Mouse (Mus musculus): ENCODE results near the gene Gm20379. TPM values are rescaled to one million over a fixed set of nuclear protein-coding genes. Genes with fewer than 3 reads are reported as not detected.
A peak's percentile ranks its signal among the peaks of the same experiment; 100 is the strongest.

The Gm20379 gene
- polyA plus RNA-seq (2014; fragmentation: Nextera tagmentation; extraction: Ambion mirVana), result 0.61 and 1.1 TPM in 2 replicates

- no peak within 1 kb of the TSS for H3K4me2 ChIP-seq (ENCODE audit: low read length)
- 96% methylated on average over 11 of the region's 11 CpGs for WGBS
- ATAC-seq (ENCODE audit: insufficient number of reproducible peaks, insufficient read depth, low FRiP score, low read depth), result no peak
- H3K9me3 ChIP-seq (ENCODE audit: control insufficient read depth, low read length), result no peaks in the 10 kb centered on the region
- H3K27ac ChIP-seq (replicated peaks in 1 of 2; ENCODE audit: control insufficient read depth in 1 of 2, insufficient read depth in 1 of 2, low read depth in 2 of 2, low read length in 2 of 2), result no peak within 1 kb of the TSS
- H3K4me1 ChIP-seq (ENCODE audit: control insufficient read depth in 2 of 2, insufficient read depth in 2 of 2, low read length in 2 of 2), result peaks cover under 1% of the 10 kb centered on the region in 2 experiments; a peak in 2 of 4 replicates
- H3K36me3 ChIP-seq (ENCODE audit: control insufficient read depth, insufficient read depth, low read length), result peaks cover 20% of the 10 kb centered on the region
- H3K4me3 ChIP-seq (ENCODE audit: control insufficient read depth in 1 of 2, insufficient read depth in 1 of 2, low read depth in 1 of 2, low read length in 2 of 2), result no peak within 1 kb of the TSS
- H3K27me3 ChIP-seq (ENCODE audit: control insufficient read depth, insufficient read depth, low read length), result no peaks in the 10 kb centered on the region
- H3K9ac ChIP-seq (ENCODE audit: low read length), result no peak within 1 kb of the TSS
Observed at GRCm38 (mm10) chr13:92305680-92306079, at the start of gene Gm20379. Gm20379 (plus strand) TSS chr13:92305980.

GRCm38 (mm10) chr13:92261329-92261728 is 44.5 kb upstream of the Gm20379 start:
- Histone ChIP-seq H3K27me3 (ENCODE audit: control insufficient read depth, insufficient read depth, low read length) (no peaks in the 10 kb centered on the region), H3K9ac (ENCODE audit: low read length) (no peak overlapping the region), H3K4me1 (ENCODE audit: control insufficient read depth in 2 of 2, insufficient read depth in 2 of 2, low read length in 2 of 2) (no peaks in the 10 kb centered on the region), H3K9me3 (ENCODE audit: control insufficient read depth, low read length) (no peaks in the 10 kb centered on the region), H3K36me3 (ENCODE audit: control insufficient read depth, insufficient read depth, low read length) (0 out of 2 replicates have a peak, but pooled peaks cover 4% of the 10 kb centered on the region), H3K27ac (replicated peaks in 1 of 2; ENCODE audit: control insufficient read depth in 1 of 2, insufficient read depth in 1 of 2, low read depth in 2 of 2, low read length in 2 of 2) (no peak overlapping the region), H3K4me2 (ENCODE audit: low read length) (no peak overlapping the region), H3K4me3 (ENCODE audit: control insufficient read depth in 1 of 2, insufficient read depth in 1 of 2, low read depth in 1 of 2, low read length in 2 of 2) (no peak overlapping the region)
- 56% methylated on average over 5 of the region's 5 CpGs for WGBS
- ATAC-seq (ENCODE audit: insufficient number of reproducible peaks, insufficient read depth, low FRiP score, low read depth), result no peak

GRCm38 (mm10) chr13:92263566-92263965 is 42.2 kb upstream of the Gm20379 start:
- WGBS, result 72% methylated on average over 6 of the region's 6 CpGs
- Histone ChIP-seq H3K9ac (ENCODE audit: low read length) (no peak overlapping the region), H3K27ac (replicated peaks in 1 of 2; ENCODE audit: control insufficient read depth in 1 of 2, insufficient read depth in 1 of 2, low read depth in 2 of 2, low read length in 2 of 2) (no peak overlapping the region), H3K4me2 (ENCODE audit: low read length) (no peak overlapping the region), H3K4me1 (ENCODE audit: control insufficient read depth in 2 of 2, insufficient read depth in 2 of 2, low read length in 2 of 2) (no peaks in the 10 kb centered on the region), H3K9me3 (ENCODE audit: control insufficient read depth, low read length) (no peaks in the 10 kb centered on the region), H3K4me3 (ENCODE audit: control insufficient read depth in 1 of 2, insufficient read depth in 1 of 2, low read depth in 1 of 2, low read length in 2 of 2) (no peak overlapping the region), H3K36me3 (ENCODE audit: control insufficient read depth, insufficient read depth, low read length) (peaks cover 4% of the 10 kb centered on the region; the same call in 1 of the 2 replicates), H3K27me3 (ENCODE audit: control insufficient read depth, insufficient read depth, low read length) (no peaks in the 10 kb centered on the region)
- ATAC-seq (ENCODE audit: insufficient number of reproducible peaks, insufficient read depth, low FRiP score, low read depth), result no peak

DNA sequence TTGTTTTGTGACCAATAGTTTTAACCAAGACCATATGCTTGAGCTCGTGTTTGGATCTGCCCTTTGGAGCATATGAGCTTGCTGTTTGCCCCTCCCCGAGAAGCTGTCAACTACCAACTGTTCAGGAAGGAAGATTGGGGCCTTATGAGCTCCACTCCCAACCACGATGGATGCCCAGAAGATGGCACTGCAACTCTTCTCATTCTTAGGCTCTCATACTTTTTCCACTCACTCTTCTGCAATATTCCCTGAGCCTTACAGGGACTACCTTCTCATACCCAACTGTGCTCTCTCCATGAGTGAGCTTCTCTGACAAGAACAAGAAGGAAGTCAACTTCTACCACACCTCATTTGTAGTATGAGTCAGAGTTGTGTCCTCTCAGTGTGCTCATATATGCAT is 38.7 kb upstream of the Gm20379 start:
- WGBS, result 77% methylated on average over 3 of the region's 3 CpGs

DNA sequence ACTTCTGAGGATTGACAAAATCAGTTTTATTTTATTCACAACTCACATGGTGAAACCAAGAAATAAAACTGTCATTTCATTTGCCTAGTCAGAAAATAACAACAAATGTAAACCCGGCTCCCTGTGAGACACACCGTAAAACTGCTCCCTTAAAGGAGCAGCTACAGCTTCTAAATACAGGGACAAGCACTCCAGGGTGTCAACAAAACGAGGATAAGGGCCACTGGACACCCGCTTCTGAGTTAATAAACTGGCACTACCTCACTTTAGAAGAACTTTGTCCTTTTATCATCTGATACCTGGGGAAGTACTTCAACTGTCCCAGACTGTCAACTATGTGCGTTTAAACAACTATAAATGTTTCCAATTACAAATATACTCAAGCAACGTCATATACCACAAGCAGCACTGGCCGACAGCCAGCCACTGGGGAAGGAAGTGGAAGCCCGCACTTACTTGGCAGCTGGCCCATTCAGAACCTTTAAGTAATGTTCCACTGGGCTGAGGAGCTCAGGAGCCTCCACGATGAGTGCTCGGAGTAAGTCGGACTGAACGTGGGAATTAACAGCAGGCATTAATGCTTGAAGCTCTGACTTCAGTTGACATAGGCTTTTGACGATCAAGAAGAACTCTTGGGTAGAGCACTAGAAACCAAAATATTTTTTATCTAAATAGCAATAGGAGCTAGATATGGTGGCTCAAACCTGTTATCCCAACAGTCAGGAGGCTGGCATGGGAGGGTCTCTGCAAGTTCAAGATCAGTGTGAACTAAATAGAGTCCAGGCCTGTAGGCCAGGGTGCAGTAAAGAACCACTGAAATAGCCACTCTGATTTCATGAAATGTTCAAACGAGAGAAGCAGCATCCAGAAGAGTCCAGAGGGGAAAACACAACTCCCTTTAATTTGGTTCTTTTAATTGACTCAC is 31.2 kb upstream of the Gm20379 start:
- Histone ChIP-seq H3K4me1 (ENCODE audit: control insufficient read depth in 2 of 2, insufficient read depth in 2 of 2, low read length in 2 of 2) (peaks cover 4 to 18% of the 10 kb centered on the region in 2 experiments), H3K36me3 (ENCODE audit: control insufficient read depth, insufficient read depth, low read length) (no peaks in the 10 kb centered on the region), H3K9ac (ENCODE audit: low read length) (0 out of 2 replicates have a peak overlapping the region, but pooled peaks have one; percentile 31), H3K4me2 (ENCODE audit: low read length) (peak overlapping the region; percentile 41), H3K9me3 (ENCODE audit: control insufficient read depth, low read length) (no peaks in the 10 kb centered on the region), H3K4me3 (ENCODE audit: control insufficient read depth in 1 of 2, insufficient read depth in 1 of 2, low read depth in 1 of 2, low read length in 2 of 2) (no peak overlapping the region), H3K27me3 (ENCODE audit: control insufficient read depth, insufficient read depth, low read length) (no peaks in the 10 kb centered on the region), H3K27ac (replicated peaks in 1 of 2; ENCODE audit: control insufficient read depth in 1 of 2, insufficient read depth in 1 of 2, low read depth in 2 of 2, low read length in 2 of 2) (peak overlapping the region; percentile 19 to 56)
- WGBS, result 19% methylated on average over 14 of the region's 14 CpGs
- ATAC-seq (ENCODE audit: insufficient number of reproducible peaks, insufficient read depth, low FRiP score, low read depth), result no peak

More for the DNA sequence above, 38.7 kb upstream of the Gm20379 start:
- no peak overlapping the region for H3K9ac ChIP-seq (ENCODE audit: low read length)
- H3K27me3 ChIP-seq (ENCODE audit: control insufficient read depth, insufficient read depth, low read length), result no peaks in the 10 kb centered on the region
- no peak overlapping the region for H3K4me2 ChIP-seq (ENCODE audit: low read length)
- H3K4me1 ChIP-seq (ENCODE audit: control insufficient read depth in 2 of 2, insufficient read depth in 2 of 2, low read length in 2 of 2), result no peaks in the 10 kb centered on the region
- H3K27ac ChIP-seq (replicated peaks in 1 of 2; ENCODE audit: control insufficient read depth in 1 of 2, insufficient read depth in 1 of 2, low read depth in 2 of 2, low read length in 2 of 2), result no peak overlapping the region
- H3K36me3 ChIP-seq (ENCODE audit: control insufficient read depth, insufficient read depth, low read length), result no peaks in the 10 kb centered on the region; the same call in 1 of the 2 replicates
- no peaks in the 10 kb centered on the region for H3K9me3 ChIP-seq (ENCODE audit: control insufficient read depth, low read length)
- H3K4me3 ChIP-seq (ENCODE audit: control insufficient read depth in 1 of 2, insufficient read depth in 1 of 2, low read depth in 1 of 2, low read length in 2 of 2), result no peak overlapping the region
- no peak for ATAC-seq (ENCODE audit: insufficient number of reproducible peaks, insufficient read depth, low FRiP score, low read depth)

- Histone ChIP-seq H3K27me3 (ENCODE audit: control insufficient read depth, insufficient read depth, low read length) (no peaks in the 10 kb centered on the region), H3K4me3 (ENCODE audit: control insufficient read depth in 1 of 2, insufficient read depth in 1 of 2, low read depth in 1 of 2, low read length in 2 of 2) (no peak overlapping the region), H3K4me1 (ENCODE audit: control insufficient read depth in 2 of 2, insufficient read depth in 2 of 2, low read length in 2 of 2) (peaks cover 4 to 18% of the 10 kb centered on the region in 2 experiments), H3K9ac (ENCODE audit: low read length) (no peak overlapping the region), H3K9me3 (ENCODE audit: control insufficient read depth, low read length) (no peaks in the 10 kb centered on the region), H3K4me2 (ENCODE audit: low read length) (no peak overlapping the region), H3K27ac (replicated peaks in 1 of 2; ENCODE audit: control insufficient read depth in 1 of 2, insufficient read depth in 1 of 2, low read depth in 2 of 2, low read length in 2 of 2) (peak overlapping the region in 1 of 2 experiments; percentile 19; a peak in 1 of 4 replicates), H3K36me3 (ENCODE audit: control insufficient read depth, insufficient read depth, low read length) (no peaks in the 10 kb centered on the region)
- WGBS, result 91% methylated on average over 9 of the region's 9 CpGs
- ATAC-seq (ENCODE audit: insufficient number of reproducible peaks, insufficient read depth, low FRiP score, low read depth), result no peak
Observed at GRCm38 (mm10) chr13:92275292-92275691, 30.5 kb upstream of the Gm20379 start.

DNA sequence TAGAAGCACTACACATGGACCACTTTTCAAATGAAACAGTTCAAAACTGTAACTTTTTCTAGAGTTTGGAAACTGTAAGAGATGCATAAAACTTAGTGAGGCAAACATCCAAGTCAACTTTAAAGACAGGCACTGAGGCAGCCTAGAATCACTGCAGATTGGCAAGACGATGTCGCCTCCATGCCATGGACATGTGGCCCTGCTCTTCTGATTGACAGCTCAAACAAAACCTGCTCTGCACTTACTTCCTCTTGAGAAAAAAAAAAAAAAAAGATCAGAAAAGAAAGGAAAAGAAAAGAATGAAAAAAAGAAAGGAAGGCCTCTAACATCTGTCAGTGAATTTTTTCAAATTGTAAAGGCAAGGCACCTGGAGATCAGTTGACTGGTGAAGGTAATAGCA is 28.8 kb upstream of the Gm20379 start:
- Histone ChIP-seq H3K4me3 (ENCODE audit: control insufficient read depth in 1 of 2, insufficient read depth in 1 of 2, low read depth in 1 of 2, low read length in 2 of 2) (no peak overlapping the region), H3K4me1 (ENCODE audit: control insufficient read depth in 2 of 2, insufficient read depth in 2 of 2, low read length in 2 of 2) (peaks cover 4 to 18% of the 10 kb centered on the region in 2 experiments), H3K4me2 (ENCODE audit: low read length) (no peak overlapping the region), H3K36me3 (ENCODE audit: control insufficient read depth, insufficient read depth, low read length) (no peaks in the 10 kb centered on the region), H3K27me3 (ENCODE audit: control insufficient read depth, insufficient read depth, low read length) (no peaks in the 10 kb centered on the region), H3K9ac (ENCODE audit: low read length) (no peak overlapping the region), H3K9me3 (ENCODE audit: control insufficient read depth, low read length) (no peaks in the 10 kb centered on the region), H3K27ac (replicated peaks in 1 of 2; ENCODE audit: control insufficient read depth in 1 of 2, insufficient read depth in 1 of 2, low read depth in 2 of 2, low read length in 2 of 2) (no peak overlapping the region)
- 91% methylated on average over 2 of the region's 2 CpGs for WGBS
- ATAC-seq (ENCODE audit: insufficient number of reproducible peaks, insufficient read depth, low FRiP score, low read depth), result no peak

Data from heart, embryonic 14.5 days (tissue).